Mouse (Mus musculus) left cerebral cortex, postnatal 14 days (tissue): ENCODE measurements at regions not wholly inside any gene's neighbourhood (a gene's known extent, or its start where the extent isn't known, plus 50 kb on each side); places are given as distances from the start of the nearest gene placed in this dataset.

ENCODE experiments used
- DNase-seq, 2 experiments: peaks; one replicate each; pipeline ENCODE4 v3.0.0; 2021 to 2022; ENCODE audit warnings: low spot score in 2 of 2, mixed read lengths in 1 of 2
- intact Hi-C: fragments of 180-260 bp; cut with DNase I; formaldehyde crosslinking; loops from one replicate; pipeline ENCODE4 v1.15.1; 2025

- no peak for DNase-seq
- intact Hi-C loops = no loop called here
Observed at GRCm38 (mm10) chr8:59499618-59500017, 587.2 kb upstream of the Galntl6 start.

- intact Hi-C loops = no loop called here
Observed at GRCm38 (mm10) chr8:59491392-59491791, 579.0 kb upstream of the Galntl6 start.

GRCm38 (mm10) chr8:59478257-59478656, 565.8 kb upstream of the Galntl6 start:
- DNase-seq = no peak
- intact Hi-C loops = no loop called here

More at GRCm38 (mm10) chr8:59491392-59491791, 579.0 kb upstream of the Galntl6 start:
- no peak for DNase-seq

- peak in 1 of 2 experiments; percentile 3 for DNase-seq
- intact Hi-C loops = no loop called here
Observed at GRCm38 (mm10) chr8:59474195-59474594, 561.8 kb upstream of the Galntl6 start.

- intact Hi-C loops = no loop called here
- no peak for DNase-seq
Observed at GRCm38 (mm10) chr8:59448622-59449021, 536.2 kb upstream of the Galntl6 start.

GRCm38 (mm10) chr8:59403659-59404058, 491.2 kb upstream of the Galntl6 start:
- DNase-seq = no peak

GRCm38 (mm10) chr8:59389706-59390105, 477.3 kb upstream of the Galntl6 start:
- intact Hi-C loops = no loop called here
- DNase-seq = no peak

More at GRCm38 (mm10) chr8:59403659-59404058, 491.2 kb upstream of the Galntl6 start:
- intact Hi-C loops = no loop called here

- intact Hi-C loops = no loop called here
- DNase-seq = no peak
Observed at GRCm38 (mm10) chr8:59384711-59385110, 472.3 kb upstream of the Galntl6 start.

- intact Hi-C loops = no loop called here
- peak; percentile 10 to 17 for DNase-seq
Observed at GRCm38 (mm10) chr8:59352983-59353382, 440.5 kb upstream of the Galntl6 start.

GRCm38 (mm10) chr8:59334990-59335389, 422.6 kb upstream of the Galntl6 start:
- DNase-seq = no peak
- intact Hi-C loops = no loop called here
